Mouse (Mus musculus): ENCODE measurements around the gene Adss.

Adss gene

DNA sequence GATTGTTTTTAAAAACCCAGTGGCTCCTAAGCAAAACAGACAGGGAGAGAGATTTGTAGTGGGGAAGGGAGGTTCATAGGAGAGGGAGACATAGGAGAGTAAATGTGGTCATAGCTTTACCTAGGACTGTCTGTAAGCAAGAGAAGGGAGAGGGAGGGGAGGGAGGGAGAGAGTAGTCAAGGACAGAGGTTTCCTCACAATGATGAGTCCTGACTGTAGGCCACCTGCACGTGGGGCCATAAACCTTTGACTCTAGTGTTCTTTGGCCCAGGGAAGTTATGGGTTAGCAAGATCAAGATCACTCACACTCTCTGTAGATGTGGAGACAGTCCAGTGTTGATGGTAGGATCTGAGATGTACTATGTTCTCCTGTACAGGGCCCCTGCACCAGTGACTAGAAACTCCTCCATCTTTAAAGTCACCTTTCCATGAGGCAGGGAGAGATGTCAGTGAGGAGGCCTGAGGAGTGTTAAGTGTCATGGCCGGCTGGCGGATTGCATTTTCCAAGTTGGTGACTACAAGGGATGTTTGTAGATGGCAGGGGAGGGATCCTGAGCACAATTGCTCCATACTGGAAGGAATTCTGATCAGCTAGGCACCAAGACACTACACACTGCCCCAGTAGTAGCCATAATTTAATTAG is 68.3 kb downstream of the Adss start:
- DNase-seq (ENCODE audit: low spot score), result no peak

DNA sequence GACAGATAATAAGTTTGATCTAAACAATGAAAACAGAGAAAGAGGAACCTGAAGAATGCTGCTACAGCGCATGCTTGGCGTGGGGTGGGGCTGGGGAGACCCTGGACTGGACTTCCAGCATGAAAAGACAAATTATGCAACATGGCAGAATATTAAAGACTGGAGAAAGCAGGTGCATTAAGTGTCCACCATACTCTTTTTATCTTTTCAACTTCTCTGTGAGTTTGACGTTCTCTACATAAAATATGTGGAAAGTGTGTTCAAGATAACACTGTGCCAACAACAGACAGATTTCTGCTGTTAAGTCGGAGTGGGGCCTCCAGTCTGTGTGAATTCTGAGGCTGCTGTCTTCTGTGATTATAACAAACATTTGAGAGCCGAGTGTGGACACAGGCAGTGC is 69.4 kb downstream of the Adss start:
- DNase-seq (ENCODE audit: low spot score), result no peak

DNA sequence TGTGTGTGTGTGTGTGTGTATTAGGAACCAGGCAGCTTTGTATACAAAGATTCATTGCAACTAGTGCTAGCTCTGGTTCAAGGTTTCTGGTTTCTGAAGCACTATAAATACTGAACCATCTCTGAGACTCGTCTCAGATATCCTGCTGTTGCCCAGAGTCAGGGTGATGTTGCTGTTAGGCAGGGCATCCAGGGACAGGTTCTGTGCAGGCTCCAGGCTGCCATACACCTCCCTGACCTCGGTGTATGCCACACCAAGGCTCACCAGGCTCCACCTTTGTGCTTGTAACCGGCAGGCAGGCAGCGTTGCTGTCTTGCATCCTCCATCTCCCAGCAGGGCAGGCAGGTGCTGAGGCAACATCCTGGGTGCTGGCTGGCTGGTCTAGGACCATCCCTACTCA is 72.5 kb downstream of the Adss start:
- no peak for DNase-seq (ENCODE audit: low spot score)

DNA sequence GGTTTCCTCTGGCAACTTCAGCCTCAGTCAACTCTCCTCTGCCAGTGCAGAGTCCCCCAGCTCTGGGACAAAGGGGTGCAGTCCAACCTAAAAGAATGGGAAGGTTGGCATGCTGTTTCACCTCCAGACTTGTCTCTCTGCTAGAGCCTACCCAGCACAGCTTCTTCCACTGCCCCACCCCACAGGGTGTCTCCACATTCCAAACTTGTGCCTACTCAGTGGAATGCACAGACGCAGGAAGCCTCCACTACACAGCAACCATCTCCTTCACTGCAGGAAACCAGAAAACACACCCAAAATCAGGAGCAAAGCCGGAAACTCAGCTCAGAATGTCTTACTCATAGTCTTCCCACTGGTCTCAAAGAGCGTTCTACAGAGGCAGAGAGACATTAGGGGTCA is 77.3 kb downstream of the Adss start:
- no peak for DNase-seq (ENCODE audit: low spot score)

DNA sequence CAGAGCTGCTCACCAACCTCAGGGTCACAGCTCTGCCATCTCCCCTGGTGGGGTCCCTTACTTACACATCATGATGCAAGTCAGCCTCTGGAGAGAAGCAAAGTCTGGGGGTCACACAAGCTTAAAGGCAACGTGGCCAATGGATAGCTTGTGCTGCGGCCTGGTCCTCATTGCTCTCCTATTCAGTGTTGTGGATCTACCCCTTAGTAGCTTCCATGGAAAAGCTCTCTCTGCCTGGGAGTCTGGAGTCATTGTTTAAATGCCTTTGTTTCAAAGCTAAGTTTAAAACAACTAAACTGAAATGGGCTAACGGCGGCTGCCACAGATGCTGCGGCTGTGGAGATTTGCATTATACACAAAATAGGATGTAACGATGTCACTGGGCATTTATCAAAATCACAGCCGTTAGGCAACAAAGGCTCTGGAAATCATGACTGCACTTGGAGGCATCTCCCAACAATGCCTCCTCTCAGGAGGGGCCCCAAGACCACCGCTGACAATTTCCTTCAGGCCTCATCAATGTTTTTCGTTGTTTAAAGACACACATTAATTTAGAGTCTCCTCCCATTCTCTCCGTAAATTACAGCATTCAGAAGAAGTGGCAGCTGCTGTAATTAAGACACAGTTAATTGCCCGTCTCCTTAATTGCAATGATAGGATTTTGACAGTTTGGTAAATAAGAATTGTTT is 77.8 kb downstream of the Adss start:
- peak; percentile 74 for DNase-seq (ENCODE audit: low spot score)

DNA sequence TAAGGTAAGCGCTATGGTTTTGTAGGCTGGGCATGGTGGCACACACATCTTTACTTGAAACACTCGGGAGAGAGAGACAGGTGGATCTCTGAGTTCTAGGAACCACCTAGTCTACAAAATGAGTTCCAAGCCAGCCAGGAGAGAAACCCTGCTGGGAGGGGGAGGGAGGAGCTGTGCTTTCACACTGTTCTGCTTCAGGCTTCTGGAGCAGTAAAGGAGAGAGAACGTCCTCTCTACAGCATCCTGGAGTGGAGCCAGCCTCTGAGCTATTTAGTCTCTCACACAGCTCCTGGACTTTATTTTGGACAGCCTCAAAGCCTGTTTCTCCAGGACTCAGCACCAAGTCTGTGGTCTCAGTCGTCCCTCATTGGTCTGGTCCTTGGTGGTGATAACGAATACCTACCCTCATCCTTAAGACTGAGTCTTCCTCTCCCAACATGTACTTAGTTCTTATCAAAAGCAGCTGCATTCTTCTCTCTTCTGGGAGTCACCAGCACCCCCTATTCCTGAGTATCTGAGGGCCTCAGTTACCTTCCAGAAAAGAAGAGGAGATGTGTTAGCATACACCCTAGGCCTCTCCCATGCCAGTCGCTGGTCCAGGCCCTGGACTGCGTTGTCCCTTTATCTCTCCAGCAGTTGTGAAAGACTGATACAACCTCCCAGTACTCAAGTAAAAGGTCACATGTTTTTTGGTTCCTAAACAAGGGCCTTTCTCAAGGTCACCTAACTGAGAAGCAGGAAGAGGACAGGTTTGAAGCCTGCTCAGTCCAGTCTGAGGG is 79.1 kb downstream of the Adss start:
- no peak for DNase-seq (ENCODE audit: low spot score)

DNA sequence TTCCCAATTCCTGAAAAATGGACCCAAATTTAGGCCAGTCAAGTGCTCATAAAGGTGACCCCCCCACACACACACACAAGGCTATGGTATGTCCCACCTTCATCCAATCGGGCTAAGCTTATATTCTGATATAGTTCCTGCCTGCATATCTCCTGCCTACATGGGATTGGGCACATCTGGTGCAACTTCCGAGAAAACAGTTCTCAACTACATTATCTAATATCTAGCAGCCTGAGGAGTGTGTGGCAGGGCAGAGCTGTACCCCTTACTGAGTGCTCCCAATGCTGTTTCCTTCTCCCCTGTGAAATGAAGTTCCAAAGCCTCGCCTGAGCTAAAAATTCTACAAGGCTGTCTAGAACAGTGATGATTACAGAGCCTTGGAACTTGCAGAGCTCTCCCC is 79.9 kb downstream of the Adss start:
- no peak for DNase-seq (ENCODE audit: low spot score)

DNA sequence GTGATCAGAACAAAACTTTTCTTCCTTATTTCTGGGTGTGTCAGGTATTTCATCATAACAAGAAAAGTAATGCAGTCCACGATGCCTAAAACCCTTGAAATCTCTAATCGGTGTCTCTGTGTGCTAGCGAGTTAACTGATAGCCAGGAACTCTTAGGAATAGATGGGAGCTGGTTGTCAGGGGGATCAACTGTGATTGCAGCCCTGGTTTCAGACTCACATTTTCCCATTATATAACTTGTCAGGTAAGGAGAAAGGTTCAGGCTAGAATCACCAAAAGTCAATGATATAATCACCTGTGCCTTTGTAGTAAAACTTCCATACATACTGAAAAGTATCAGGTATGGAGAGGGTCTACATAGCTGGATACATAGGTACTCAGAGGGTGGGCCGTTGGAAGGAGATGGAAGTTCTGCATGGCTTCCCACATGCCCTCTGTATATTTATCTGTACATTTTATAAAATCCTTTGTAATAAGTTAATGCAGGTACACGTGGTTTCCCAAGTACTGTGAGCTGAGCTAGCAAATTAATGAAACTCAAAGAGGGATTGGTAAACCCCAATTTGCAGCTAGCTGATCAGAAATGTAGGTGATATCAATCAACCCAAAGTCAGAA is 81.8 kb downstream of the Adss start:
- no peak for DNase-seq (ENCODE audit: low spot score)

DNA sequence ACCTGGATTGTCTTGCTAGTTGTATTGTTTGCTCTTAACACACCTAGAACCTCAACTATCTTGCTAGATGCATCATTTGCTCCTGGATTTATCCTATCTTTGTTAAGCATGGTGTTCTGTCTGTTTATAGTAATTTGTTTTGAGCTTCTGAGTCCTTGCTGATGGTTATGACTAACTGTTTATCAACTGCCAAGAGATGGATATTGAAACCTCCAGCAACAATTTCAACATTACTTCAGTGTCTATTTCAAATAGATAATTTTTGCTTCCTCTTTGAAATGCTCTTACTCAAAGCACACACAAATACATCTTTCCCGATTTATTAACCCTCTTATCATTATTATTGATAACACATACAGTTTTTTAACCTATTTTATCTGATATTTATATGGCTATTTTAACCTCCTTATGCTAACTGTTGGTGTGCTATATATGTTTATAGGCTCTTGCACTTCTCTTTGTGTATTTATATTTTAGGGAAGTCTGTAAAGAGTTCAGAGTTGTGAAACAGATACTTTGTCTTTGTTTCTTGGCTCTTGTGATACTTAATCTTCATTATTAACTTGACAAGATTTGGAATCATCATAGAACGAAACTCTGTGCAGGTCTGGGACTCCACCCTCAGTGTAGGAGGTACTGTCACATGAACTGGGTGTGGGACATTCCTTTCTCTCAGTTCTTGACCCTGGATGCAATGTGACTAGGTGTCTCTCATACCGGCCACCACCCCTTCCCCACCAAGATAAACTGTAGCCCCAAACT is 82.5 kb downstream of the Adss start:
- DNase-seq (ENCODE audit: low spot score), result no peak
